Mouse (Mus musculus): ENCODE results near the gene Fxr1. TPM values are rescaled to one million over a fixed set of nuclear protein-coding genes. Genes with fewer than 3 reads are reported as not detected.

Gene Fxr1
- polyA plus RNA-seq, 1 experiment = 3.0 TPM

- H3K4me3 ChIP-seq (ENCODE audit: low read depth, low read length) = no peak overlapping the region
- H3K4me1 ChIP-seq (ENCODE audit: control insufficient read depth, insufficient read depth, insufficient read length, low read length) = no peaks in the 10 kb centered on the region; the same call in 1 of the 2 replicates
- TF ChIP-seq CTCF (IDR thresholded peaks at IDR 0.05; ENCODE audit: extremely low read depth, insufficient read length, insufficient replicate concordance, low read depth, low read length) = no peak
- no peak for TF ChIP-seq POLR2A (IDR thresholded peaks at IDR 0.05; ENCODE audit: low read depth, low read length)
- H3K27me3 ChIP-seq (ENCODE audit: control insufficient read depth, insufficient read depth, low read length) = no peaks in the 10 kb centered on the region
- 91% methylated on average over 3 of the region's 3 CpGs for WGBS
- peaks cover 4% of the 10 kb centered on the region for H3K36me3 ChIP-seq (ENCODE audit: control insufficient read depth, insufficient read depth, low read length)
- no peak overlapping the region for H3K27ac ChIP-seq (ENCODE audit: insufficient read depth, low read depth, low read length)
Measured at GRCm38 (mm10) chr3:34081929-34082328, 62.2 kb downstream of the Fxr1 start.

DNA sequence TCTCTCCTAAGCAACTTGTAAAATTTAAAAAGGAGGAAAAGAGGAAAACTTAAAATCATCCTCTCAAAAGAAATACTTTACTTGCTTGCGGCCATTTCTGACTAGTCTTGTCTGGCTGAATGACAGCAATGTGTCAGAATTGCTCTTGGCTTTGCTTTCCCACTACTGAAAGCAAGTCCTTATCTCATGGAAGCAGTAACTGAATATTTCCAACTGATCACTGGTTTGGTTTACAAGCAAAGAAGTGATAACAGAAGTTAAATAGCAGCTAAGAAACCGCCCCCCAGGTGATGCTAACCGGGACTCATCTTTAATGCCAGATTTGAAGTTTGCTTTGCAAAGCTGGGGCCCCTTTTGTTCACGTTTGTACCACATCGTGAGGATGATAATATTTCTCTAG lies 63.9 kb downstream of the Fxr1 start:
- H3K27ac ChIP-seq (ENCODE audit: insufficient read depth, low read depth, low read length) = no peak overlapping the region
- H3K4me1 ChIP-seq (ENCODE audit: control insufficient read depth, insufficient read depth, insufficient read length, low read length) = no peaks in the 10 kb centered on the region; the same call in 1 of the 2 replicates
- H3K36me3 ChIP-seq (ENCODE audit: control insufficient read depth, insufficient read depth, low read length) = peaks cover 2% of the 10 kb centered on the region; the same call in 1 of the 2 replicates
- H3K4me3 ChIP-seq (ENCODE audit: low read depth, low read length) = no peak overlapping the region
- 59% methylated on average over 5 of the region's 5 CpGs for WGBS
- no peak for TF ChIP-seq POLR2A (IDR thresholded peaks at IDR 0.05; ENCODE audit: low read depth, low read length)
- no peaks in the 10 kb centered on the region for H3K27me3 ChIP-seq (ENCODE audit: control insufficient read depth, insufficient read depth, low read length)

DNA sequence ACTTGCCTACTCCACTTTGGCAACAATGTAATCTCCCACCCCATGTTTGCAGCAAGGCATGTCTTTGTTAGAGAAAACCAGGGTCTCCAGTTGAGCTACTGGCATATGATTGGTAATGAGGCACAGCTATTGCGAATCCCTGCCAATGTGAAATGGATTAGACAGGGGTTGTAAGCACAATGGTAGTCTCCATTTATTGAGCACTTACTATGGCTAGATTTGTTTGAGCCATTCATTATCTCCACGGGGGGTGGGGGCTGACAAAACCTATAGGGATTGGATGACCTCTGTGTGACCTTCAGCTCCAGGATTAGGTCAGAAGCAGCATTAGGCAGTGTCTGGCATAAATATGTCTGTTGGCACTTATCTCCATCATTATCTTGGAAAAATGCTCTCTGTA lies 83.1 kb downstream of the Fxr1 start:
- TF ChIP-seq CTCF (IDR thresholded peaks at IDR 0.05; ENCODE audit: extremely low read depth, insufficient read length, insufficient replicate concordance, low read depth, low read length) (no peak), POLR2A (IDR thresholded peaks at IDR 0.05; ENCODE audit: low read depth, low read length) (no peak)
- WGBS = 80% methylated on average over 2 of the region's 2 CpGs
- no peaks in the 10 kb centered on the region for H3K36me3 ChIP-seq (ENCODE audit: control insufficient read depth, insufficient read depth, low read length)

DNA sequence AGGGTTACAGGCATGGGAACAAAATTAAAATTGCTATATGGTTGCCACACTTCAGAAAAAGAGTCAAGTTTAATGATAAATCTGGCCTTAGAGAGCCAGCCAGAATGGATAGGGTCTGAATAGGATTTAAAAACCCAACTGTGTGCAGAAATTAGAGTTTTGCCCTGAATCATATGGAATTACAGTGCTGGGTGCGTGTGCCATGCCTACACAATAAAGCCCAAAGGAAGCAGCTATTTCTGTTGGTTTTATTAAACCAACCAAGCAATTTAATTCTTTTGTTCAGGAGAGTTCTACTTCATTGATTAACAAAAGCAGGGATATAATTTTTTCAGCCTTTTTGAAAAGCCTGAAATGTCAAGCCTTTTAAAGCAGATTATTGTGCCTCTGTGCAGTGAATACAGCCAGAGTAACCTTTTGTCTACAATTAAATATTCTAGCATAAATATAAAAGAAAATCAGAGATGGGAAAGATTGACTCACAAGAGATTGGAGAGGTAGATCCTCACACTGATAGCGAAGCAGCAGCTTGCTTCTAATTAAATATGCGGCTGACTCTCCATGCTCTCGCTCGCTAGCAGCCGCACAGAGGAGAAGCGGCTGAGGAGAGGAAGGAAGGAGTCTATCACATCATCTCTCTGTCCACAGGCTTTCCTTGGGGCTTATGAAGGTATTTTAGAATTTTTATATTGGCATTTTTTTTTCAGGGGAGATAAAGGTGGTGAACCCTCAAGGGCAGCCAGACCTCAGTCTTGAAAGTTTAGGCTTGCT lies 84.3 kb downstream of the Fxr1 start:
- WGBS = 51% methylated on average over 7 of the region's 7 CpGs
- Histone ChIP-seq H3K4me1 (ENCODE audit: control insufficient read depth, insufficient read depth, insufficient read length, low read length) (no peaks in the 10 kb centered on the region), H3K27ac (ENCODE audit: insufficient read depth, low read depth, low read length) (no peak overlapping the region), H3K36me3 (ENCODE audit: control insufficient read depth, insufficient read depth, low read length) (no peaks in the 10 kb centered on the region), H3K4me3 (ENCODE audit: low read depth, low read length) (no peak overlapping the region), H3K27me3 (ENCODE audit: control insufficient read depth, insufficient read depth, low read length) (no peaks in the 10 kb centered on the region)
- no peak for TF ChIP-seq CTCF (IDR thresholded peaks at IDR 0.05; ENCODE audit: extremely low read depth, insufficient read length, insufficient replicate concordance, low read depth, low read length)
- TF ChIP-seq POLR2A (IDR thresholded peaks at IDR 0.05; ENCODE audit: low read depth, low read length) = no peak

More for the DNA sequence above, 83.1 kb downstream of the Fxr1 start:
- no peaks in the 10 kb centered on the region for H3K27me3 ChIP-seq (ENCODE audit: control insufficient read depth, insufficient read depth, low read length)
- H3K4me1 ChIP-seq (ENCODE audit: control insufficient read depth, insufficient read depth, insufficient read length, low read length) = no peaks in the 10 kb centered on the region
- no peak overlapping the region for H3K4me3 ChIP-seq (ENCODE audit: low read depth, low read length)
- H3K27ac ChIP-seq (ENCODE audit: insufficient read depth, low read depth, low read length) = no peak overlapping the region

DNA sequence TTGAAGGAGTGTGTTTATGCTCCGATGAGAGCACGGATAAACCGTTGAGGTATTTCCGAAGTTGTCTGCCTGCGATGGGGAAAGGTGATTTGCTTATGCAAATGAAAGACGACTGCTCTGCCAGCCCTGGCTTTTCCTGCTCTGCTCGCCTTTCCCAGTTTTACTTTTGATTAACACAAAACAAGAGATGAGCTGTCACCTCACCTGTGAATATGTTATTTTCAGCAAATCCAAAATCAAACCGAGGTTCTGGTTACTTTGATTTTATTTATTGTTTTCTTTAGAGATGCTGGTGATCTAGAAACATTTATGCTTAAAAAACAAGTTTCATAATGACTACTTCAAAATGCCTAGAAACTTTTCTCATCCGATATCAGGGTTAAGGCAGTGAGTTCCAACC lies 86.7 kb downstream of the Fxr1 start:
- WGBS = 9% methylated on average over 9 of the region's 9 CpGs
- H3K4me1 ChIP-seq (ENCODE audit: control insufficient read depth, insufficient read depth, insufficient read length, low read length) = no peaks in the 10 kb centered on the region
- no peak overlapping the region for H3K4me3 ChIP-seq (ENCODE audit: low read depth, low read length)
- H3K27ac ChIP-seq (ENCODE audit: insufficient read depth, low read depth, low read length) = no peak overlapping the region
- H3K27me3 ChIP-seq (ENCODE audit: control insufficient read depth, insufficient read depth, low read length) = no peaks in the 10 kb centered on the region
- no peaks in the 10 kb centered on the region for H3K36me3 ChIP-seq (ENCODE audit: control insufficient read depth, insufficient read depth, low read length)
- TF ChIP-seq POLR2A (IDR thresholded peaks at IDR 0.05; ENCODE audit: low read depth, low read length) (no peak), CTCF (IDR thresholded peaks at IDR 0.05; ENCODE audit: extremely low read depth, insufficient read length, insufficient replicate concordance, low read depth, low read length) (no peak)

GRCm38 (mm10) chr3:34107631-34108030 lies 87.9 kb downstream of the Fxr1 start:
- H3K27ac ChIP-seq (ENCODE audit: insufficient read depth, low read depth, low read length) = no peak overlapping the region
- no peaks in the 10 kb centered on the region for H3K27me3 ChIP-seq (ENCODE audit: control insufficient read depth, insufficient read depth, low read length)
- WGBS = 74% methylated on average over 3 of the region's 3 CpGs
- no peaks in the 10 kb centered on the region for H3K4me1 ChIP-seq (ENCODE audit: control insufficient read depth, insufficient read depth, insufficient read length, low read length)
- H3K4me3 ChIP-seq (ENCODE audit: low read depth, low read length) = no peak overlapping the region
- no peaks in the 10 kb centered on the region for H3K36me3 ChIP-seq (ENCODE audit: control insufficient read depth, insufficient read depth, low read length)
- TF ChIP-seq CTCF (IDR thresholded peaks at IDR 0.05; ENCODE audit: extremely low read depth, insufficient read length, insufficient replicate concordance, low read depth, low read length) (no peak), POLR2A (IDR thresholded peaks at IDR 0.05; ENCODE audit: low read depth, low read length) (no peak)

DNA sequence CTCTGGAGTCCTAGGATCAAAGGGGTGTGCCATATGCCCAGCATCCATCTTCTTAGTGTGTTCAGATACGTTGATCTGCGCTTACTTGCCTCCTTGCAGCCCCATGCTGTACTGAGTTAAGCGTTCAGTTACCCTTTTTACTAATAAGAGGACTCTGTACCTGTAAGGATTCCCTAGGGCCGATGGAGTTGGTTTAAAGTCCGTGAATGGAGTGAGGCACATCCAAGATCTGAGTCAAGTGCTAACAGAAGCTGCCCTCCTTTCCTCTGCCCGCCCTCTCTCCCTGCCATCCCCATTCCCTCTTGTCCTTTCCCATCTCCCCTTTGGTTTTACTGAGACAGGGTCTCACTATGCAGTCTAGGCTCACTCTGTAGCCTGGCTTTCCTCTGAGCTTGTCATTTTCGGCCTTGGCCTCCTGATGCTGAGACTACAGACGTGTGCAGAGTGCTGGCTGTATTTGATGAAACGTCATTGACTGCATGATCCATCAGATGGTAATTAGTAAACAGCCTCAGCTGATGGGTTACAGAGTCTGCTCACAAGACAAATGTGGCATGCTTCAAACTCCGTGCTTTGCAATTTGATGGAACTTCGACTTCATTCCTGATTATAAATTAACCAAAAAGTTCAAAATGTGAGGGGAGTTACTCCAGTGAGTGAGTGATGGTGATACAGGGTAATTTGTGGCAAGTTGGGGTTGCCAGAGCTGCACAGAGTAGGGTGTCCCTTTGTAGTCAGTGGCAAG lies 92.4 kb downstream of the Fxr1 start:
- TF ChIP-seq CTCF (IDR thresholded peaks at IDR 0.05; ENCODE audit: extremely low read depth, insufficient read length, insufficient replicate concordance, low read depth, low read length) = no peak
- Histone ChIP-seq H3K4me1 (ENCODE audit: control insufficient read depth, insufficient read depth, insufficient read length, low read length) (no peaks in the 10 kb centered on the region), H3K4me3 (ENCODE audit: low read depth, low read length) (no peak overlapping the region), H3K27me3 (ENCODE audit: control insufficient read depth, insufficient read depth, low read length) (no peaks in the 10 kb centered on the region), H3K27ac (ENCODE audit: insufficient read depth, low read depth, low read length) (no peak overlapping the region), H3K36me3 (ENCODE audit: control insufficient read depth, insufficient read depth, low read length) (no peaks in the 10 kb centered on the region)
- WGBS = 60% methylated on average over 11 of the region's 11 CpGs
